Mouse (Mus musculus): ENCODE results near the gene Cplane1.
"Not testable (repeated sequence)": the region's sequence is repeated elsewhere in the genome, so short reads cannot be mapped to it uniquely, and the experiment has no call there.

Cplane1 gene

GRCm38 (mm10) chr15:8168591-8169265 is at the start of gene Cplane1:
Gene Cplane1, plus strand, starts transcription at chr15:8169106.
- peak; percentile 86 to 91 for DNase-seq (ENCODE audit: low spot score in 2 of 2)

- DNase-seq (ENCODE audit: low spot score in 2 of 2) = no peak
These were observed 39.6 kb upstream of the Cplane1 start for GRCm38 (mm10) chr15:8129281-8129680.

- no peak for DNase-seq (ENCODE audit: low spot score in 2 of 2)
These were observed 37.6 kb upstream of the Cplane1 start for GRCm38 (mm10) chr15:8131268-8131667.

- DNase-seq (ENCODE audit: low spot score in 2 of 2) = no peak
These were observed 37.1 kb upstream of the Cplane1 start for GRCm38 (mm10) chr15:8131761-8132160.

- DNase-seq (ENCODE audit: low spot score in 2 of 2) = no peak
These were observed 33.3 kb upstream of the Cplane1 start for GRCm38 (mm10) chr15:8135606-8136005.

GRCm38 (mm10) chr15:8161841-8162240 is 7.1 kb upstream of the Cplane1 start:
- DNase-seq (ENCODE audit: low spot score in 2 of 2) = no peak

- DNase-seq (ENCODE audit: low spot score in 2 of 2) = no peak
These were observed 400 bp downstream of the Cplane1 start for GRCm38 (mm10) chr15:8169266-8169746.

- no peak for DNase-seq (ENCODE audit: low spot score in 2 of 2)
These were observed 20.7 kb downstream of the Cplane1 start for GRCm38 (mm10) chr15:8189563-8189962.

- no peak for DNase-seq (ENCODE audit: low spot score in 2 of 2)
These were observed 21.5 kb downstream of the Cplane1 start for GRCm38 (mm10) chr15:8190435-8190834.

GRCm38 (mm10) chr15:8200317-8200716 is 31.4 kb downstream of the Cplane1 start:
- no peak for DNase-seq (ENCODE audit: low spot score in 2 of 2)

- no peak for DNase-seq (ENCODE audit: low spot score in 2 of 2)
These were observed 39.5 kb downstream of the Cplane1 start for GRCm38 (mm10) chr15:8208362-8208761.

- no peak for DNase-seq (ENCODE audit: low spot score in 2 of 2)
These were observed 45.9 kb downstream of the Cplane1 start for GRCm38 (mm10) chr15:8214811-8215210.

GRCm38 (mm10) chr15:8234167-8234566 is 65.3 kb downstream of the Cplane1 start:
- DNase-seq (ENCODE audit: low spot score in 2 of 2) = not testable (repeated sequence)

- DNase-seq (ENCODE audit: low spot score in 2 of 2) = no peak
These were observed 97.0 kb downstream of the Cplane1 start for GRCm38 (mm10) chr15:8265946-8266345.

GRCm38 (mm10) chr15:8267211-8267610 is 98.3 kb downstream of the Cplane1 start:
- DNase-seq (ENCODE audit: low spot score in 2 of 2) = no peak

- DNase-seq (ENCODE audit: low spot score in 2 of 2) = no peak
These were observed 99.3 kb downstream of the Cplane1 start for GRCm38 (mm10) chr15:8268231-8268630.

- no peak for DNase-seq (ENCODE audit: low spot score in 2 of 2)
These were observed 103.0 kb downstream of the Cplane1 start for GRCm38 (mm10) chr15:8271952-8272351.

GRCm38 (mm10) chr15:8277916-8278315 is 109.0 kb downstream of the Cplane1 start:
- DNase-seq (ENCODE audit: low spot score in 2 of 2) = not testable (repeated sequence)

- peak; percentile 22 to 32 for DNase-seq (ENCODE audit: low spot score in 2 of 2)
These were observed 110.4 kb downstream of the Cplane1 start for GRCm38 (mm10) chr15:8279320-8279779.

- peak; percentile 30 to 48 for DNase-seq (ENCODE audit: low spot score in 2 of 2)
These were observed 111.2 kb downstream of the Cplane1 start for GRCm38 (mm10) chr15:8279929-8280610.

GRCm38 (mm10) chr15:8281701-8282100 is 112.8 kb downstream of the Cplane1 start:
- DNase-seq (ENCODE audit: low spot score in 2 of 2) = no peak

GRCm38 (mm10) chr15:8282155-8282554 is 113.2 kb downstream of the Cplane1 start:
- DNase-seq (ENCODE audit: low spot score in 2 of 2) = no peak

GRCm38 (mm10) chr15:8291251-8291650 is 122.3 kb downstream of the Cplane1 start:
- no peak for DNase-seq (ENCODE audit: low spot score in 2 of 2)

All from natural killer cell, adult 2 months (primary cell).